Mouse (Mus musculus) heart, postnatal 10 days (tissue): ENCODE measurements around the gene Cyb5d1. TPM values are rescaled to one million over a fixed set of nuclear protein-coding genes. Genes with fewer than 3 reads are reported as not detected.

ENCODE experiments used
- DNase-seq, 2 experiments: peaks; one replicate each; pipeline ENCODE4 v3.0.0; 2021
- intact Hi-C: fragments of 180-260 bp; cut with DNase I; formaldehyde crosslinking; loops from one replicate; pipeline ENCODE4 v1.15.1; 2025
- total RNA-seq, 2 experiments: library from RNA; stranded (reverse); gene quantifications; 2 replicates each; pipeline ENCODE4 v1.2.3; 2021

The Cyb5d1 gene
- total RNA-seq, 2 experiments from 2014 or later = 27.5 to 30.2 TPM

GRCm38 (mm10) chr11:69416921-69417448 is 21.6 kb upstream of the Cyb5d1 start:
- intact Hi-C loops = loop anchor here (10.0 kb wide), 1 partner anchor 322 kb away; the partner anchor contains the start of gene Per1

GRCm38 (mm10) chr11:69416509-69416908 is 21.1 kb upstream of the Cyb5d1 start:
- no peak for DNase-seq
- intact Hi-C loops = loop anchor here (10.0 kb wide), 1 partner anchor 322 kb away; the partner anchor contains the start of gene Per1

More at GRCm38 (mm10) chr11:69416921-69417448, 21.6 kb upstream of the Cyb5d1 start:
- no peak for DNase-seq

- intact Hi-C loops = loop anchor here (10.0 kb wide), 1 partner anchor 321 kb away; the partner anchor contains the start of gene Per1
- DNase-seq = peak; percentile 72 to 78
These were observed 20.4 kb upstream of the Cyb5d1 start for GRCm38 (mm10) chr11:69415668-69416451.

- intact Hi-C loops = loop anchor here (10.0 kb wide), 1 partner anchor 320 kb away; the partner anchor contains the start of gene Per1
- peak; percentile 81 to 83 for DNase-seq
These were observed 19.9 kb upstream of the Cyb5d1 start for GRCm38 (mm10) chr11:69415327-69415667.

- intact Hi-C loops = loop anchor here (10.0 kb wide), 1 partner anchor 320 kb away; the partner anchor contains the start of gene Per1
These were observed 19.2 kb upstream of the Cyb5d1 start for GRCm38 (mm10) chr11:69414421-69415326.

GRCm38 (mm10) chr11:69413221-69414181 is 18.1 kb upstream of the Cyb5d1 start, which contains the start of gene Kdm6b:
TSS of gene Kdm6b (minus strand) at chr11:69413675.
- intact Hi-C loops = loop anchor here (10.0 kb wide), 1 partner anchor 319 kb away; the partner anchor contains the start of gene Per1
- DNase-seq = no peak

More at GRCm38 (mm10) chr11:69414421-69415326, 19.2 kb upstream of the Cyb5d1 start:
- DNase-seq = no peak

GRCm38 (mm10) chr11:69412548-69412947 is 17.1 kb upstream of the Cyb5d1 start:
- DNase-seq = no peak
- intact Hi-C loops = loop anchor here (10.0 kb wide), 1 partner anchor 318 kb away; the partner anchor contains the start of gene Per1

- peak; percentile 87 to 88 for DNase-seq
- intact Hi-C loops = loop anchor here (2.0 to 10.0 kb wide), 2 partner anchors 15 to 317 kb away; partner anchors contain the start of gene Per1
These were observed 16.2 kb upstream of the Cyb5d1 start for GRCm38 (mm10) chr11:69411538-69412203.

- intact Hi-C loops = loop anchor here (2.0 to 10.0 kb wide), 2 partner anchors 14 to 316 kb away; partner anchors contain the start of gene Per1
- DNase-seq = peak; percentile 97 to 98
These were observed 15.7 kb upstream of the Cyb5d1 start for GRCm38 (mm10) chr11:69411073-69411535.

- intact Hi-C loops = loop anchor here (1.0 to 10.0 kb wide), 3 partner anchors 8 to 316 kb away; partner anchors contain the start of gene Per1
- peak; percentile 77 to 81 for DNase-seq
These were observed 15.1 kb upstream of the Cyb5d1 start for GRCm38 (mm10) chr11:69410310-69411072.

GRCm38 (mm10) chr11:69410045-69410309 is 14.5 kb upstream of the Cyb5d1 start:
- intact Hi-C loops = loop anchor here (1.0 to 10.0 kb wide), 3 partner anchors 8 to 315 kb away; partner anchors contain the start of gene Per1
- DNase-seq = no peak

- intact Hi-C loops = loop anchor here (1.0 to 10.0 kb wide), 3 partner anchors 9 to 315 kb away; partner anchors contain the start of gene Per1
- DNase-seq = peak; percentile 91 to 92
These were observed 14.1 kb upstream of the Cyb5d1 start for GRCm38 (mm10) chr11:69409378-69410044.

GRCm38 (mm10) chr11:69408541-69409377 is 13.3 kb upstream of the Cyb5d1 start:
- intact Hi-C loops = no loop called here
- DNase-seq = peak; percentile 90 to 91

GRCm38 (mm10) chr11:69407724-69408004 is 12.2 kb upstream of the Cyb5d1 start:
- intact Hi-C loops = no loop called here
- no peak for DNase-seq

- intact Hi-C loops = no loop called here
- DNase-seq = no peak
These were observed 11.7 kb upstream of the Cyb5d1 start for GRCm38 (mm10) chr11:69406867-69407723.

GRCm38 (mm10) chr11:69406282-69406681 is 10.9 kb upstream of the Cyb5d1 start:
- no peak for DNase-seq
- intact Hi-C loops = no loop called here
